Comparison of ENCODE assay signal across 21 mouse cellular contexts in genomic region chr9:22394725-22395124, GRCm38 (mm10). TPM values are rescaled to one million over a fixed set of nuclear protein-coding genes. Genes with fewer than 3 reads are reported as not detected.
"Had no signal": no experiment of that assay in that cellular context is flagged by ENCODE, and none has a peak within 500 bp of the region (broad histone marks: within the 10 kb centered on the region; RNA-seq: fewer than 3 reads in every experiment).

No protein-coding gene starts in this region.

- DNase-seq: kidney, adult 9 months; kidney, postnatal 4 days; liver; liver, embryonic 13.5 days; liver, postnatal 0 days; right cerebral cortex, adult 18-20 months; spleen, adult 18-20 months; thymus, postnatal 36 days had no signal

- H3K27me3 ChIP-seq: limb, embryonic 12.5 days; liver, embryonic 13.5 days; megakaryocyte, embryonic 14.5 days had no signal

- H3K9ac ChIP-seq: limb, embryonic 12.5 days; liver, embryonic 13.5 days; liver, postnatal 0 days had no signal

- H3K9me3 ChIP-seq: limb, embryonic 12.5 days; liver, embryonic 13.5 days had no signal

- H3K36me3 ChIP-seq: limb, embryonic 12.5 days; liver, embryonic 13.5 days had no signal

- H3K27ac ChIP-seq: kidney, postnatal 0 days; layer of hippocampus, adult 2 months; limb, embryonic 12.5 days; liver, embryonic 13.5 days had no signal

- ATAC-seq: intestine, postnatal 0 days; liver, postnatal 0 days; midbrain, embryonic 16.5 days had no signal

- H3K4me2 ChIP-seq: limb, embryonic 12.5 days; liver, embryonic 13.5 days; midbrain, embryonic 11.5 days had no signal

- H3K4me3 ChIP-seq: layer of hippocampus, adult 2 months; limb, embryonic 12.5 days; liver, embryonic 13.5 days; megakaryocyte, embryonic 14.5 days had no signal

RNA-seq across cellular contexts. Expression of gene Gm17545, which starts 59.4 kb away (rescaled TPM):
- total RNA-seq: layer of hippocampus, adult 2 months; layer of hippocampus, postnatal 10 days; left cerebral cortex, postnatal 36 days had no signal
- polyA plus RNA-seq: intestine, postnatal 0 days; kidney, postnatal 0 days; limb, embryonic 12.5 days; liver, embryonic 13.5 days; liver, postnatal 0 days; lung, embryonic 16.5 days; midbrain, embryonic 11.5 days; midbrain, embryonic 16.5 days; neural tube, embryonic 14.5 days; stomach, embryonic 16.5 days; thymus, postnatal 0 days had no signal
